Mouse (Mus musculus): Measurements from ENCODE around the gene Csmd2.
"Not testable (repeated sequence)": the region's sequence is repeated elsewhere in the genome, so short reads cannot be mapped to it uniquely, and the experiment has no call there.

The Csmd2 gene

DNA sequence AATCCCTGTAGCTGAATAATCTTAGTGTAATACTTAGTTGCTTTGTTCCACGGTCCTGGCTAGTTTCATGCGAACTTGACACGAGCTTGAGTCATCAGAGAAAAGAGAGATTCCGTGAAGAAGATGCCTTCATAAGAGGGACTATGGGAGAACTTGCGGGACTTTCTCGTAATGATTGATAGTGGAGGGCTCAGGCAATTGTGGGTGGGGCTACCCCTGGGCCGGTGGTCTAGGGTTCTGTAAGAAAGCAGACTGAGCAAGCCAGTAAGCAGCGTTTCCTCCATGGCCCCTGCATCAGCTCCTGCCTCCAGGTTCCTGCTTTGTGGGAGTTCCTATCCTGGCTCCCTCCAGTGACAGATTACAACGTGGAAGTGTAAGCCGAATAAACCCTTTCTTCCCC, 623.0 kb downstream of the Csmd2 start:
- DNase-seq (ENCODE audit: low read depth, low spot score): peak; percentile 16

DNA sequence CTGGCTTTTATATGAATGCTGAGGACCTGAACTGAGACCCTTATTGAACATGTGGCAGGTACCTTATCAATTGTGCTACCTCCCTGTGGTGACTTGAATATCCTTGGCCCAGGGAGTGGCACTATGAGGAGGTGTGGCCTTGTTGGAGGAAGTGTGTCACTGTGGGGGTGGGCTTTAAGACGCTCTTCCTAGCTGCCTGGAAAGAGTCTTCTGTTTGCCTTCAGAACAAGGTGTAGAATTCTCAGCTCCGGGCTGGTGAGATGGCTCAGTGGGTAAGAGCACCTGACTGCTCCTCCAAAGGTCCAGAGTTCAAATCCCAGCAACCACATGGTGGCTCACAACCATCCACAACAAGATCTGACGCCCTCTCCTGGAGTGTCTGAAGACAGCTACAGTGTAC, 624.1 kb downstream of the Csmd2 start:
- DNase-seq (ENCODE audit: low read depth, low spot score): not testable (repeated sequence)

DNA sequence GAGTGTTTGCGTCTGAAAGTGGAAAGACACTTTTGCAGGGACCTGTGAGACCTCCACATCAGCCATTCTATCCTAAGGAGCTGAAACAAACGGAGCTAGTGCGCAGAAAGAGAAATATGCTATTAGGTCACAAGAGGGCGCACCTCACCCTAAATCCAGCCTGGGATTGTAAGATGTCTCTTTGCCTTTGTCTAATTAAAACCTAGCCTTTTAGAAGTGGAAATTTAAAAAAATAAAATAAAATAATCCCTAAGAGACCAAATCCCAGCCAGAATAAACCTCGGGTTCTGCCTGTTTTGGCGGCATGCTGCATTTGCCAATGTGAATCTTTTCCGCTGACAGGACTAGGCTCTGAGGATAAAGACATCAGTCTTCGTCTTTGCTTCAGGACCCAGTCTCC, 625.7 kb downstream of the Csmd2 start:
- peak; percentile 20 for DNase-seq (ENCODE audit: low read depth, low spot score)

DNA sequence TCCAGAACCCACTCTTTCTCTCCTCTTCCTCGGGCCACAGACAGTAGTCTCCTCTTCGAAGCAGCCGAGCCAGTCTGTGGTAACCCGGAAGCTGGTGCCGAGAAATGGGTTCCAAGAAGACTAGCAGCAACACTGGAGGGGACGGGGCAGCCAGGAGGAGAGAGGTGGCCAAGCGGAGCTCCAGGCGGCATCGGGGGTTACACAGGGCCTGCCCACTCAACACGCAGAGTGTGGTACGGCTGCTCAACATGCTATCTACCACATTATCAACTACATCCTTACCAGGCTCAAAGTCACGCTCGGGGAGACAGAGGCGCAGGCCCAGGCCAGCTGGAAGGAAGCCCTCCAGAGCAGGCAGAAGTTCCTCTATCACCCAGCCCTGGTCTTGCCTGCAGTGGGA, 628.1 kb downstream of the Csmd2 start:
- no peak for DNase-seq (ENCODE audit: low read depth, low spot score)

Measured in c-Kit-negative CD71-positive TER-119-positive erythroid progenitor cells, embryonic 14.5 days (primary cell).